Mouse (Mus musculus) neural tube, embryonic 11.5 days (tissue): ENCODE data around the gene Mrpl49. TPM values are rescaled to one million over a fixed set of nuclear protein-coding genes. Genes with fewer than 3 reads are reported as not detected.

Experiments
- ATAC-seq: fragments of 200-750 bp; cut with Nextera tagmentation; 2 replicates; pipeline ENCODE4 v1.8.0; 2017; ENCODE audit warnings: moderate number of reproducible peaks, mild to moderate bottlenecking, moderate TSS enrichment, moderate library complexity; ENCODE audit not compliant: insufficient read depth, low FRiP score, low TSS enrichment
- DNase-seq: peaks from one replicate; pipeline ENCODE4 v3.0.0-alpha.2; 2015; ENCODE audit warnings: low spot score
- H3K27ac ChIP-seq: fragments of 300-500 bp; sonication (generic); 2 replicates; pipeline ENCODE4 v1.5.1; 2014; ENCODE audit warnings: low read depth, mild to moderate bottlenecking, low read length
- H3K27me3 ChIP-seq: fragments of 300-500 bp; sonication (generic); 2 replicates; pipeline ENCODE4 v1.6.1; 2014; ENCODE audit warnings: mild to moderate bottlenecking, low read length, mixed read lengths; ENCODE audit not compliant: control insufficient read depth, insufficient read depth
- H3K36me3 ChIP-seq: fragments of 300-500 bp; sonication (generic); 2 replicates; pipeline ENCODE4 v1.6.1; 2014; ENCODE audit warnings: mild to moderate bottlenecking, low read length, moderate library complexity, mixed read lengths; ENCODE audit not compliant: control insufficient read depth, insufficient read depth
- H3K4me1 ChIP-seq: fragments of 300-500 bp; sonication (generic); 2 replicates; pipeline ENCODE4 v1.6.1; 2014; ENCODE audit warnings: low read length, mixed read lengths; ENCODE audit not compliant: control insufficient read depth, insufficient read depth
- H3K4me2 ChIP-seq: fragments of 300-500 bp; sonication (generic); 2 replicates; pipeline ENCODE4 v1.6.1; 2014; ENCODE audit warnings: low read depth, mild to moderate bottlenecking, moderate library complexity
- H3K4me3 ChIP-seq: fragments of 300-500 bp; sonication (generic); 2 replicates; pipeline ENCODE4 v1.5.1; 2014; ENCODE audit warnings: low read depth, low read length
- H3K9ac ChIP-seq: fragments of 300-500 bp; sonication (generic); 2 replicates; pipeline ENCODE4 v1.6.1; 2014; ENCODE audit warnings: mild to moderate bottlenecking, low read length
- H3K9me3 ChIP-seq: fragments of 300-500 bp; sonication (generic); 2 replicates; pipeline ENCODE4 v1.6.1; 2016; ENCODE audit warnings: low read length; ENCODE audit not compliant: control insufficient read depth
- WGBS: fragments of 180-500 bp; shearing (Covaris S2); extraction: QIAGEN DNeasy Blood & Tissue Kit; methylation state at CpG from one replicate; pipeline ENCODE4 v1.1.7; 2014; 5-methylcytosine and 5-hydroxymethylcytosine counted together
- polyA plus RNA-seq: library from polyadenylated mRNA; unstranded; fragments of >200 nt; fragmentation: Nextera tagmentation; extraction: Ambion mirVana; gene quantifications from 2 replicates; pipeline ENCODE4 v1.2.1, GENCODE M21; 2014

Gene Mrpl49
- polyA plus RNA-seq, 1 experiment from 2014 or later = 84.8 TPM

DNA sequence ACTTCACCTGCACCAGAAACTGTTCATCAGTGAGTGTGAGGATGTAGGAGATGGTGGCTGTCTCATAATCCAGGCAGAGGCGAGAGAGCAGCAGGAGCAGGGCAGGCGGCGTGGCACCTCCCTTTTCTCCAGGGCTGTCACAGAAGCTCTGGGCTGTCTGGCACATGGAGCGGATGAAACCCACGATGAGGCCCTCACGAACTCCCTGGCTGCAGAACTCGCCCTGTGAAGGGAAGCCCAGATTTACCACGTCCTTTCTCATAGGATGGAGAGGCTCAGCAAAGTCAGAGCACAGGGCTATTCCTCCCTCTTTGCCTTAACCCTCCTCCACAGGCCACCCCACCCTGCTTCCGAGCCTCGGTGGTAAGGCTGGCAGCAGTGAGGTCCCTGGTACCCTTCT is 12.3 kb upstream of the Mrpl49 start:
- ATAC-seq = no peak

DNA sequence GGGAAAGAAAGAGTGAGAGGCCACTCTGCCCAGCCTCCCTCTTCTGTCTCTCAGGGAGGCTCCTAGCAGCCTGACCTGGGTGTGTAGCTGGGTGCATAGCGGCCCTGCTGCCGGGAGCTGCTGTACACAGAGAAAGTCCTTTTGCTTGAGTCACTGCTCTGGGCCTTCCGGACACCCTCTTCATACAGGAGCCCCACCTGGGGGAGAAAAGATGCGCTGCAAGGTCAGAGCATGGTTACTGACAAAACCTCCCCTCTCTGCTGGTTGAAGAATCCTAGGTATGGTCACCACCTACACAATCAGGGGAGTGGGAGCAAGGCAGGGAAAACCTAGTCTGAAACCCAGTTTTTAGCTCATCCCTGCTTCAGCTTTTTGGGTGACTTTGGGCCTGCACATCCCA is 11.4 kb upstream of the Mrpl49 start:
- Histone ChIP-seq H3K36me3 (peaks cover 2% of the 10 kb centered on the region; the same call in 1 of the 2 replicates), H3K9me3 (no peaks in the 10 kb centered on the region), H3K4me2 (no peak overlapping the region), H3K27ac (no peak overlapping the region), H3K4me3 (no peak overlapping the region), H3K4me1 (peaks cover 14% of the 10 kb centered on the region), H3K9ac (no peak overlapping the region), H3K27me3 (no peaks in the 10 kb centered on the region)
- no peak for ATAC-seq
- DNase-seq = no peak
- 89% methylated on average over 4 of the region's 4 CpGs for whole genome bisulfite sequencing

More for the DNA sequence above, 12.3 kb upstream of the Mrpl49 start:
- Histone ChIP-seq H3K9ac (no peak overlapping the region), H3K4me1 (peaks cover 14% of the 10 kb centered on the region), H3K27ac (no peak overlapping the region), H3K4me2 (no peak overlapping the region), H3K4me3 (no peak overlapping the region), H3K9me3 (no peaks in the 10 kb centered on the region), H3K27me3 (no peaks in the 10 kb centered on the region), H3K36me3 (peaks cover 2% of the 10 kb centered on the region; the same call in 1 of the 2 replicates)
- no peak for DNase-seq
- WGBS = 92% methylated on average over 10 of the region's 10 CpGs

GRCm38 (mm10) chr19:6067724-6068415 is 10.3 kb upstream of the Mrpl49 start, which contains the start of gene Tm7sf2:
TSS of gene Tm7sf2 (minus strand) at chr19:6068373.
- peak within 1 kb of the TSS; percentile 83 for H3K27ac ChIP-seq
- peak within 1 kb of the TSS; percentile 52 for H3K4me3 ChIP-seq
- H3K27me3 ChIP-seq = no peaks in the 10 kb centered on the region
- DNase-seq (peak; percentile 93), ATAC-seq (peak; percentile 89)
- H3K9me3 ChIP-seq = no peaks in the 10 kb centered on the region
- H3K4me2 ChIP-seq = peak within 1 kb of the TSS; percentile 70
- H3K9ac ChIP-seq = peak within 1 kb of the TSS; percentile 49
- WGBS = 8% methylated on average over 33 of the region's 33 CpGs
- peaks cover 2% of the 10 kb centered on the region; the same call in 1 of the 2 replicates for H3K36me3 ChIP-seq
- peaks cover 14% of the 10 kb centered on the region for H3K4me1 ChIP-seq

GRCm38 (mm10) chr19:6067011-6067723 is 9.6 kb upstream of the Mrpl49 start:
- no peaks in the 10 kb centered on the region; the same call in 1 of the 2 replicates for H3K36me3 ChIP-seq
- peak overlapping the region; percentile 83 for H3K27ac ChIP-seq
- peak; percentile 56 for ATAC-seq
- H3K27me3 ChIP-seq = no peaks in the 10 kb centered on the region
- H3K9me3 ChIP-seq = no peaks in the 10 kb centered on the region
- H3K9ac ChIP-seq = peak overlapping the region; percentile 49
- peaks cover 19% of the 10 kb centered on the region for H3K4me1 ChIP-seq
- peak; percentile 88 for DNase-seq
- H3K4me3 ChIP-seq = peak overlapping the region; percentile 52
- under 1% methylated on average over 30 of the region's 30 CpGs for WGBS
- H3K4me2 ChIP-seq = peak overlapping the region; percentile 70

- 0 out of 2 replicates have a peak overlapping the region, but pooled peaks have one; percentile 83 for H3K27ac ChIP-seq
- no peaks in the 10 kb centered on the region for H3K9me3 ChIP-seq
- H3K36me3 ChIP-seq = no peaks in the 10 kb centered on the region; the same call in 1 of the 2 replicates
- ATAC-seq (peak; percentile 14; the same call in 1 of the 2 replicates), DNase-seq (peak; percentile 18)
- H3K4me3 ChIP-seq = peak overlapping the region; percentile 52
- peak overlapping the region; percentile 70 for H3K4me2 ChIP-seq
- H3K9ac ChIP-seq = peak overlapping the region; percentile 49
- WGBS = 34% methylated on average over 5 of the region's 5 CpGs
- H3K27me3 ChIP-seq = no peaks in the 10 kb centered on the region
- peaks cover 25% of the 10 kb centered on the region for H3K4me1 ChIP-seq
Observed at GRCm38 (mm10) chr19:6066571-6066970, 9.0 kb upstream of the Mrpl49 start.

GRCm38 (mm10) chr19:6063081-6063480 is 5.5 kb upstream of the Mrpl49 start:
- no peak for DNase-seq
- Histone ChIP-seq H3K4me1 (peaks cover 29% of the 10 kb centered on the region), H3K4me2 (no peak overlapping the region), H3K4me3 (0 out of 2 replicates have a peak overlapping the region, but pooled peaks have one; percentile 8), H3K9me3 (no peaks in the 10 kb centered on the region), H3K9ac (no peak overlapping the region), H3K27ac (no peak overlapping the region), H3K36me3 (peaks cover 2% of the 10 kb centered on the region; the same call in 1 of the 2 replicates), H3K27me3 (no peaks in the 10 kb centered on the region)
- no peak for ATAC-seq
- WGBS = 92% methylated on average over 6 of the region's 6 CpGs

DNA sequence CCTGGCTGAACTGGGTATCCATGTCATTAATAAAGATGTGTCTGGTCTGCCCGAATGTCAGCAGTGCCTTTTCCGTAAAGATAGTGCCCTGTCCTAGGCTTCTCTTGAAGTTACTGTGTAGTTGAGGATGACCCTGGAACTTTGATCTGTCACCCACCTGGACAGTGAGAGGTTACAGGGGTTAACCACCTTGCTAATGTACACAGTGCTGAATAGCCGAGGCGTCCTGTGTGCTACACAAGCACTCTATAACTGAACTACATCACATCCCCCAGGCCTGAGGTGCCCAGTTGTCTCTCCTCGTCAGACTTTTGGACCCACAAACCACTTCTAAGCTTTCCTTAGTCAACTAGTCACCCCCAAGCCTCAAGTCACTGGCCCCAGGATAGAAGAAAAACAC is 4.8 kb upstream of the Mrpl49 start:
- DNase-seq (no peak), ATAC-seq (no peak)
- Histone ChIP-seq H3K9ac (peak overlapping the region; percentile 96), H3K4me2 (peak overlapping the region; percentile 100), H3K4me3 (peak overlapping the region; percentile 92), H3K9me3 (no peaks in the 10 kb centered on the region), H3K27ac (no peak overlapping the region), H3K4me1 (peaks cover 27% of the 10 kb centered on the region), H3K27me3 (no peaks in the 10 kb centered on the region), H3K36me3 (peaks cover 2% of the 10 kb centered on the region; the same call in 1 of the 2 replicates)
- 75% methylated on average over 5 of the region's 5 CpGs for WGBS

DNA sequence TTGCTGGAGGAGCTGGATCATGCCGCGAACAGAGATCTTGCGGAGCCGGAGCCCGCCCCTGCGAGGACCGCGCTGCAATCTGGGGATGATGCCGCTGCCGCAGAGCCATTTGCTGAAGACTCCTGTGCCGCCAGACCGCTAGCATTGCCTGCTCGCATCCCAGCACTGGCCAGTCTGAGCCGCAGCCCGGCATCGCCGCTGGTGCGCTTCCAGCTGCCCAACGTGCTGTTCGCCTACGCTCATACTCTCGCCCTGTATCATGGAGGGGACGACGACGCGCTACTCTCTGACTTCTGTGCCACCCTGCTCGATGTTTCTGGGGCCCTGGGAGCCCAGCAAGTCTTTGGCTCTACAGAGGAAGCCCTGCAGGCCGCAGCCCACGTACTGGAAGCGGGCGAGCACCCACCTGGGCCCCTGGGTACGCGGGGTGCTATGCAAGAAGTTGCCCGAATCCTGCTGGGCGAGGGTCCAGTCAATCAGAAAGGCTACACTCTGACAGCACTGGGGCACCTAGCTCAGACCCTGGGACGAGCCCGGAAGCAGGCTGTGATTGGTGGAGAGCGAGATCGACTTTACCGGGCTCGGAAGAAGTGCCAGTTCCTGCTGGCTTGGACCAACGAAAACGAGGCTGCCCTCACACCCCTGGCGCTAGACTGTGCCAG is 4.2 kb upstream of the Mrpl49 start:
- Histone ChIP-seq H3K4me2 (peak overlapping the region; percentile 100), H3K4me1 (peaks cover 27% of the 10 kb centered on the region), H3K36me3 (peaks cover 2% of the 10 kb centered on the region; the same call in 1 of the 2 replicates), H3K27ac (peak overlapping the region; percentile 93), H3K4me3 (peak overlapping the region; percentile 92), H3K27me3 (no peaks in the 10 kb centered on the region), H3K9ac (peak overlapping the region; percentile 96), H3K9me3 (no peaks in the 10 kb centered on the region)
- ATAC-seq (no peak), DNase-seq (peak; percentile 25)
- 3% methylated on average over 43 of the region's 44 CpGs for WGBS
